Mouse (Mus musculus) right cerebral cortex, postnatal 14 days (tissue): ENCODE data around the gene Ndufb8.

Source experiments
- DNase-seq: peaks from one replicate; pipeline ENCODE4 v3.0.0; 2022

Gene Ndufb8

GRCm38 (mm10) chr19:44530018-44530417 is 25.2 kb downstream of the Ndufb8 start:
- DNase-seq, result no peak

GRCm38 (mm10) chr19:44525551-44526205 is 29.6 kb downstream of the Ndufb8 start:
- DNase-seq, result no peak

- DNase-seq, result no peak
Measured at GRCm38 (mm10) chr19:44519152-44519551, 36.1 kb downstream of the Ndufb8 start.

- DNase-seq, result no peak
Measured at GRCm38 (mm10) chr19:44517996-44518768, 37.1 kb downstream of the Ndufb8 start.

- no peak for DNase-seq
Measured at GRCm38 (mm10) chr19:44515769-44516168, 39.5 kb downstream of the Ndufb8 start.

- no peak for DNase-seq
Measured at GRCm38 (mm10) chr19:44514521-44515451, 40.5 kb downstream of the Ndufb8 start.

GRCm38 (mm10) chr19:44513921-44514482 is 41.2 kb downstream of the Ndufb8 start:
- DNase-seq, result no peak

- DNase-seq, result no peak
Measured at GRCm38 (mm10) chr19:44513054-44513833, 42.0 kb downstream of the Ndufb8 start.

GRCm38 (mm10) chr19:44512601-44513000 is 42.6 kb downstream of the Ndufb8 start:
- no peak for DNase-seq

- peak; percentile 13 for DNase-seq
Measured at GRCm38 (mm10) chr19:44511451-44512231, 43.6 kb downstream of the Ndufb8 start.

- no peak for DNase-seq
Measured at GRCm38 (mm10) chr19:44510534-44511175, 44.6 kb downstream of the Ndufb8 start.

- no peak for DNase-seq
Measured at GRCm38 (mm10) chr19:44502741-44503140, 52.5 kb downstream of the Ndufb8 start.

GRCm38 (mm10) chr19:44501925-44502324 is 53.3 kb downstream of the Ndufb8 start:
- DNase-seq, result no peak

- no peak for DNase-seq
Measured at GRCm38 (mm10) chr19:44500240-44500639, 55.0 kb downstream of the Ndufb8 start.

- DNase-seq, result no peak
Measured at GRCm38 (mm10) chr19:44498936-44499335, 56.3 kb downstream of the Ndufb8 start.
